Mouse (Mus musculus): ENCODE results near the gene Olfr297. TPM values are rescaled to one million over a fixed set of nuclear protein-coding genes. Genes with fewer than 3 reads are reported as not detected.

Gene Olfr297
- not detected in 2 replicates for polyA plus RNA-seq (2016; fragmentation: Nextera tagmentation; extraction: Ambion mirVana)

DNA sequence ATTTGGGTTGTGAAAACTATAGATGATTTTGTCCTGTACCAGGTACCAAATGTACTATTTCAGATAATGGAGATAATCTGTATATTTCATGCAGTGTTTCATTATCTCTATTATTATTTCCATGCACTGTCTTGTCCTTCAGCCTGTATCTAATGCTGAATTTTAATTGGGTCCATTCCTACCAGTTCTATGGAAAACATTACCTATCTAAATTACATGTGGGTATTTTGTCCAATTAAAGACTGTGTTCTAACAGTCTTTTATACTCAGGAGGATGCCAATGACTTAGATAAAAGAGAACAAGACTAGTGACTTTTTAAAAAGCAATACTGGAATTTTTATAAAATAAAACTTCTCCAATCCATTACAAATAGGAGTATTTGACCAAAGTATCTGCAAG lies at the start of gene Olfr297:
TSS of gene Olfr297 (plus strand) at position 301 of the 400 bp plus-strand sequence.
- Histone ChIP-seq H3K4me1 (no peaks in the 10 kb centered on the region), H3K36me3 (replicated peaks) (no peaks in the 10 kb centered on the region), H3K9me3 (no peaks in the 10 kb centered on the region), H3K27me3 (replicated peaks; ENCODE audit: low read depth, poor library complexity, severe bottlenecking) (no peaks in the 10 kb centered on the region), H3K4me3 (no peak within 1 kb of the TSS), H3K27ac (replicated peaks) (no peak within 1 kb of the TSS)
- DNase-seq (ENCODE audit: low spot score): no peak

DNA sequence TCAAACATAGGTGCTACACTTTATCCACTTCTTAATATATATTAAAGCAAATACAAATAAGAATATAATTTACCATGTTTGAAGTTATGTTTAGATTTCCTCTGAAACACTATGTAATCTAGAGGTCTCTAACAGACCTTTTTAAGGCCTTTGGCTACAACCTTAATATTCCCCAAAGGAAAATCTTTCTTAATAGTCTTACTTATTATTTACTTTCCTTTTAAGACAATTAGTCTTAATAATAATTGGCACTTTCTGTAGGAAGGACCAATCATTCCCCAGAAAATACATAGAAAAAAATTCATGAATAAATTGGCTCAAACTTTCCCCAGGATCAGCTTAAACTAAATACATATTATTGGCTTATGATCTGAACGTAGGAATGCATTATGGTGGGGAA lies 27.4 kb upstream of the Olfr297 start, which contains the start of gene Olfr298:
TSS of gene Olfr298 (minus strand) at position 101 of the 400 bp plus-strand sequence.
- no peak for DNase-seq (ENCODE audit: low spot score)
- no peak within 1 kb of the TSS for H3K4me3 ChIP-seq
- H3K27ac ChIP-seq (replicated peaks): no peak within 1 kb of the TSS
- no peaks in the 10 kb centered on the region for H3K27me3 ChIP-seq (replicated peaks; ENCODE audit: low read depth, poor library complexity, severe bottlenecking)
- H3K36me3 ChIP-seq (replicated peaks): no peaks in the 10 kb centered on the region
- H3K4me1 ChIP-seq: no peaks in the 10 kb centered on the region
- no peaks in the 10 kb centered on the region for H3K9me3 ChIP-seq
- WGBS: 79% methylated on average over 1 of the region's 1 CpGs

Other genes starting within 250 kb of the Olfr297 start
- not detected in 2 replicates for gene Olfr310, start 242.8 kb upstream of the Olfr297 start, polyA plus RNA-seq (2016; fragmentation: Nextera tagmentation; extraction: Ambion mirVana)
- gene Olfr309, start 206.3 kb upstream of the Olfr297 start, polyA plus RNA-seq (2016; fragmentation: Nextera tagmentation; extraction: Ambion mirVana): not detected in 2 replicates
- gene Olfr308, start 194.3 kb upstream of the Olfr297 start, polyA plus RNA-seq (2016; fragmentation: Nextera tagmentation; extraction: Ambion mirVana): not detected in 2 replicates
- gene Olfr307, start 182.4 kb upstream of the Olfr297 start, polyA plus RNA-seq (2016; fragmentation: Nextera tagmentation; extraction: Ambion mirVana): not detected in 2 replicates
- gene Olfr305, start 153.0 kb upstream of the Olfr297 start, polyA plus RNA-seq (2016; fragmentation: Nextera tagmentation; extraction: Ambion mirVana): not detected in 2 replicates
- gene Olfr304, start 133.3 kb upstream of the Olfr297 start, polyA plus RNA-seq (2016; fragmentation: Nextera tagmentation; extraction: Ambion mirVana): not detected in 2 replicates
- not detected in 2 replicates for gene Olfr303, start 122.2 kb upstream of the Olfr297 start, polyA plus RNA-seq (2016; fragmentation: Nextera tagmentation; extraction: Ambion mirVana)
- gene Olfr301, start 116.1 kb upstream of the Olfr297 start, polyA plus RNA-seq (2016; fragmentation: Nextera tagmentation; extraction: Ambion mirVana): not detected in 2 replicates
- not detected in 2 replicates for gene Olfr299, start 60.0 kb upstream of the Olfr297 start, polyA plus RNA-seq (2016; fragmentation: Nextera tagmentation; extraction: Ambion mirVana)
- gene Olfr298, start 27.5 kb upstream of the Olfr297 start, polyA plus RNA-seq (2016; fragmentation: Nextera tagmentation; extraction: Ambion mirVana): not detected in 2 replicates
- gene Olfr295, start 63.9 kb downstream of the Olfr297 start, polyA plus RNA-seq (2016; fragmentation: Nextera tagmentation; extraction: Ambion mirVana): not detected in 2 replicates
- not detected in 2 replicates for gene Olfr294, start 96.7 kb downstream of the Olfr297 start, polyA plus RNA-seq (2016; fragmentation: Nextera tagmentation; extraction: Ambion mirVana)
- gene Olfr293, start 129.1 kb downstream of the Olfr297 start, polyA plus RNA-seq (2016; fragmentation: Nextera tagmentation; extraction: Ambion mirVana): not detected in 2 replicates
- gene Olfr292, start 168.4 kb downstream of the Olfr297 start, polyA plus RNA-seq (2016; fragmentation: Nextera tagmentation; extraction: Ambion mirVana): not detected in 2 replicates

All from embryonic facial prominence, embryonic 10.5 days (tissue).